Mouse (Mus musculus) MEL (cell line): ENCODE data around the gene Slc33a1. TPM values are rescaled to one million over a fixed set of nuclear protein-coding genes. Genes with fewer than 3 reads are reported as not detected.

Source experiments
- DNase-seq: peaks from one replicate; pipeline ENCODE4 v3.0.0; 2011; ENCODE audit warnings: low read depth, low spot score
- H3K27ac ChIP-seq: 2 replicates; pipeline ENCODE4 v1.5.1; 2012; ENCODE audit warnings: low read depth, mild to moderate bottlenecking, control low read depth, low read length, moderate library complexity; ENCODE audit not compliant: control insufficient read depth
- H3K27me3 ChIP-seq, 2 experiments: fragments of 150-350 bp in 1 of 2; sonication (generic) in 1 of 2; 2 replicates each; pipeline ENCODE4 v1.6.1; 2012; ENCODE audit warnings: low read length in 2 of 2, mild to moderate bottlenecking in 2 of 2, improper control_type of control experiment in 1 of 2, moderate library complexity in 1 of 2; ENCODE audit not compliant: insufficient read depth in 2 of 2, control insufficient read depth in 1 of 2
- H3K36me3 ChIP-seq, 2 experiments: 2 replicates each; pipeline ENCODE4 v1.6.1; 2012 to 2014; ENCODE audit warnings: low read length in 2 of 2, improper control_type of control experiment in 1 of 2, inconsistent platforms in 1 of 2, mild to moderate bottlenecking in 1 of 2; ENCODE audit not compliant: insufficient read depth in 2 of 2, control insufficient read depth in 1 of 2
- H3K4me1 ChIP-seq, 2 experiments: fragments of 150-350 bp in 1 of 2; sonication (generic) in 1 of 2; 2 replicates each; pipeline ENCODE4 v1.6.1; 2012; ENCODE audit warnings: low read length in 2 of 2, improper control_type of control experiment in 1 of 2, mild to moderate bottlenecking in 1 of 2; ENCODE audit not compliant: insufficient read depth in 2 of 2, control insufficient read depth in 1 of 2
- H3K4me3 ChIP-seq, 2 experiments: fragments of 150-350 bp in 1 of 2; sonication (generic) in 1 of 2; 2 replicates each; pipeline ENCODE4 v1.5.1; 2012; ENCODE audit warnings: low read depth in 2 of 2, low read length in 2 of 2, mild to moderate bottlenecking in 2 of 2, moderate library complexity in 2 of 2, control low read depth in 1 of 2, improper control_type of control experiment in 1 of 2; ENCODE audit not compliant: control insufficient read depth in 1 of 2, insufficient read depth in 1 of 2
- H3K79me2 ChIP-seq: 2 replicates; pipeline ENCODE4 v1.6.1; 2012; ENCODE audit warnings: mild to moderate bottlenecking, low read length, moderate library complexity; ENCODE audit not compliant: control insufficient read depth, poor library complexity, insufficient read depth
- H3K9ac ChIP-seq: 2 replicates; pipeline ENCODE4 v1.6.1; 2012; ENCODE audit warnings: low read depth, mild to moderate bottlenecking, control low read depth, low read length, moderate library complexity; ENCODE audit not compliant: control insufficient read depth, poor library complexity, severe bottlenecking
- H3K9me3 ChIP-seq: fragments of 150-350 bp; sonication (generic); replicated peaks from 2 replicates; pipeline ENCODE4 v1.6.1; 2012; ENCODE audit warnings: mild to moderate bottlenecking, low read length, improper control_type of control experiment, moderate library complexity; ENCODE audit not compliant: insufficient read depth
- BHLHE40 ChIP-seq: IDR thresholded peaks from 2 replicates; pipeline ENCODE4 v1.6.1; 2012; ENCODE audit warnings: low read depth, mild to moderate bottlenecking, inconsistent platforms, low read length, improper control_type of control experiment, borderline replicate concordance
- CHD1 ChIP-seq: IDR thresholded peaks from 2 replicates; pipeline ENCODE4 v1.6.1; 2012; ENCODE audit warnings: low read depth, mild to moderate bottlenecking, inconsistent platforms, low read length, improper control_type of control experiment
- CHD2 ChIP-seq: IDR thresholded peaks from 2 replicates; pipeline ENCODE4 v1.6.1; 2011; ENCODE audit warnings: low read length, improper control_type of control experiment
- CTCF ChIP-seq, 3 experiments: IDR thresholded peaks in 2 of 3; conservative IDR thresholded peaks in 1 of 3; 2 replicates each; pipeline ENCODE4 v1.5.1; 2011 to 2012; ENCODE audit warnings: low read length in 3 of 3, low read depth in 2 of 3, mild to moderate bottlenecking in 2 of 3, improper control_type of control experiment in 1 of 3, inconsistent platforms in 1 of 3, mixed read lengths in 1 of 3, moderate library complexity in 1 of 3; ENCODE audit not compliant: control insufficient read depth in 1 of 3, insufficient read depth in 1 of 3, poor library complexity in 1 of 3, severe bottlenecking in 1 of 3
- E2F4 ChIP-seq: IDR thresholded peaks from 2 replicates; pipeline ENCODE4 v1.6.1; 2011; ENCODE audit warnings: low read depth, low read length, improper control_type of control experiment, borderline replicate concordance
- ELF1 ChIP-seq: IDR thresholded peaks from 2 replicates; pipeline ENCODE4 v1.6.1; 2014; ENCODE audit warnings: low read depth, mild to moderate bottlenecking, inconsistent platforms, low read length, improper control_type of control experiment, moderate library complexity
- EP300 ChIP-seq, 2 experiments: IDR thresholded peaks; 2 replicates each; pipeline ENCODE4 v1.6.1; 2011; ENCODE audit warnings: improper control_type of control experiment in 2 of 2, low read length in 2 of 2, low read depth in 1 of 2, mild to moderate bottlenecking in 1 of 2
- ETS1 ChIP-seq: IDR thresholded peaks from 2 replicates; pipeline ENCODE4 v1.6.1; 2012; ENCODE audit warnings: low read depth, mild to moderate bottlenecking, inconsistent platforms, low read length, improper control_type of control experiment, moderate library complexity
- GABPA ChIP-seq: IDR thresholded peaks from 2 replicates; pipeline ENCODE4 v1.6.1; 2012; ENCODE audit warnings: low read depth, mild to moderate bottlenecking, inconsistent platforms, low read length, improper control_type of control experiment, moderate library complexity
- GATA1 ChIP-seq: IDR thresholded peaks from 2 replicates; pipeline ENCODE4 v1.6.1; 2011; ENCODE audit warnings: low read depth, low read length, improper control_type of control experiment
- HCFC1 ChIP-seq: IDR thresholded peaks from 2 replicates; pipeline ENCODE4 v1.6.1; 2012; ENCODE audit warnings: low read depth, mild to moderate bottlenecking, inconsistent platforms, low read length, improper control_type of control experiment, moderate library complexity
- JUND ChIP-seq: IDR thresholded peaks from 2 replicates; pipeline ENCODE4 v1.6.1; 2011; ENCODE audit warnings: low read depth, mild to moderate bottlenecking, improper control_type of control experiment, low read length
- KAT2A ChIP-seq: conservative IDR thresholded peaks from 2 replicates; pipeline ENCODE4 v1.6.1; 2012; ENCODE audit warnings: low read depth, low read length, improper control_type of control experiment, inconsistent platforms
- MAFK ChIP-seq: IDR thresholded peaks from 2 replicates; pipeline ENCODE4 v1.6.1; 2011; ENCODE audit warnings: low read depth, mild to moderate bottlenecking, low read length, improper control_type of control experiment, borderline replicate concordance
- MAZ ChIP-seq: IDR thresholded peaks from 2 replicates; pipeline ENCODE4 v1.6.1; 2012; ENCODE audit warnings: low read depth, mild to moderate bottlenecking, inconsistent platforms, low read length, improper control_type of control experiment
- MYB ChIP-seq: IDR thresholded peaks from 2 replicates; pipeline ENCODE4 v1.6.1; 2011; ENCODE audit warnings: mild to moderate bottlenecking, low read depth, low read length, improper control_type of control experiment
- MYC ChIP-seq: IDR thresholded peaks from 2 replicates; pipeline ENCODE4 v1.6.1; 2011; ENCODE audit warnings: low read depth, mild to moderate bottlenecking, low read length, improper control_type of control experiment, moderate library complexity
- NELFE ChIP-seq: IDR thresholded peaks from 2 replicates; pipeline ENCODE4 v1.6.1; 2011; ENCODE audit warnings: low read depth, low read length, improper control_type of control experiment
- NRF1 ChIP-seq: IDR thresholded peaks from 2 replicates; pipeline ENCODE4 v1.6.1; 2014; ENCODE audit warnings: low read depth, mild to moderate bottlenecking, inconsistent platforms, low read length, improper control_type of control experiment, moderate library complexity; ENCODE audit not compliant: poor library complexity, insufficient read depth, severe bottlenecking
- POLR2A ChIP-seq, 2 experiments: IDR thresholded peaks; 2 replicates each; pipeline ENCODE4 v1.6.1; 2011 to 2012; ENCODE audit warnings: low read length in 2 of 2, mild to moderate bottlenecking in 2 of 2, control low read depth in 1 of 2, improper control_type of control experiment in 1 of 2, low read depth in 1 of 2, moderate library complexity in 1 of 2; ENCODE audit not compliant: control insufficient read depth in 1 of 2, insufficient read depth in 1 of 2, poor library complexity in 1 of 2
- POLR2AphosphoS2 ChIP-seq: IDR thresholded peaks from 2 replicates; pipeline ENCODE4 v1.6.1; 2011; ENCODE audit warnings: low read length, improper control_type of control experiment
- POLR2AphosphoS5 ChIP-seq: IDR thresholded peaks from 2 replicates; pipeline ENCODE4 v1.6.1; 2012; ENCODE audit warnings: low read depth, borderline replicate concordance, mild to moderate bottlenecking, inconsistent platforms, low read length, moderate library complexity, mixed read lengths
- RAD21 ChIP-seq: IDR thresholded peaks from 2 replicates; pipeline ENCODE4 v1.6.1; 2011; ENCODE audit warnings: mild to moderate bottlenecking, low read depth, low read length, improper control_type of control experiment
- RCOR1 ChIP-seq: IDR thresholded peaks from 2 replicates; pipeline ENCODE4 v1.6.1; 2012; ENCODE audit warnings: low read depth, mild to moderate bottlenecking, inconsistent platforms, low read length, improper control_type of control experiment
- SIN3A ChIP-seq: IDR thresholded peaks from 2 replicates; pipeline ENCODE4 v1.6.1; 2012; ENCODE audit warnings: low read length, improper control_type of control experiment, inconsistent platforms
- SMC3 ChIP-seq: IDR thresholded peaks from 2 replicates; pipeline ENCODE4 v1.6.1; 2011; ENCODE audit warnings: low read depth, low read length, improper control_type of control experiment
- TAL1 ChIP-seq: IDR thresholded peaks from 2 replicates; pipeline ENCODE4 v1.6.1; 2012; ENCODE audit warnings: mild to moderate bottlenecking, inconsistent platforms, low read length, moderate library complexity, mixed read lengths
- TBP ChIP-seq: IDR thresholded peaks from 2 replicates; pipeline ENCODE4 v1.8.0; 2011; ENCODE audit warnings: low read depth, low read length, improper control_type of control experiment
- TCF12 ChIP-seq: IDR thresholded peaks from 2 replicates; pipeline ENCODE4 v1.6.1; 2014; ENCODE audit warnings: low read depth, mild to moderate bottlenecking, inconsistent platforms, low read length, improper control_type of control experiment, moderate library complexity
- UBTF ChIP-seq: IDR thresholded peaks from 2 replicates; pipeline ENCODE4 v1.6.1; 2012; ENCODE audit warnings: low read depth, mild to moderate bottlenecking, inconsistent platforms, low read length, improper control_type of control experiment, moderate library complexity, borderline replicate concordance; ENCODE audit not compliant: insufficient read depth
- USF1 ChIP-seq: IDR thresholded peaks from 2 replicates; pipeline ENCODE4 v1.6.1; 2014; ENCODE audit warnings: low read depth, mild to moderate bottlenecking, inconsistent platforms, low read length, improper control_type of control experiment, moderate library complexity
- ZC3H11A ChIP-seq: IDR thresholded peaks from 2 replicates; pipeline ENCODE4 v1.6.1; 2012; ENCODE audit warnings: low read depth, mild to moderate bottlenecking, inconsistent platforms, low read length, improper control_type of control experiment
- ZKSCAN1 ChIP-seq: IDR thresholded peaks from 2 replicates; pipeline ENCODE4 v1.6.1; 2012; ENCODE audit warnings: low read depth, mild to moderate bottlenecking, inconsistent platforms, low read length, improper control_type of control experiment, moderate library complexity
- ZMIZ1 ChIP-seq: IDR thresholded peaks from 2 replicates; pipeline ENCODE4 v1.6.1; 2012; ENCODE audit warnings: low read depth, mild to moderate bottlenecking, inconsistent platforms, low read length, improper control_type of control experiment, moderate library complexity
- polyA plus RNA-seq, 2 experiments: library from polyadenylated mRNA; stranded (reverse) in 1 of 2; unstranded in 1 of 2; fragments of >175 nt in 1 of 2; fragments of >200 nt in 1 of 2; gene quantifications; 2 replicates each; pipeline versions ENCODE4 v1.2.1 to v1.2.4; 2012; ENCODE audit warnings: low replicate concordance in 2 of 2, low read depth in 1 of 2; ENCODE audit not compliant: insufficient read length in 2 of 2, insufficient read depth in 1 of 2, missing spikeins in 1 of 2
- total RNA-seq: library from RNA; depleted of rRNA; stranded (reverse); fragments of 300-350 nt; gene quantifications from 2 replicates; pipeline ENCODE4 v1.2.3, GENCODE M21; 2012

The Slc33a1 gene
- total and polyA plus RNA-seq, 3 experiments, result 27.2 to 123 (median 31.3) TPM

DNA sequence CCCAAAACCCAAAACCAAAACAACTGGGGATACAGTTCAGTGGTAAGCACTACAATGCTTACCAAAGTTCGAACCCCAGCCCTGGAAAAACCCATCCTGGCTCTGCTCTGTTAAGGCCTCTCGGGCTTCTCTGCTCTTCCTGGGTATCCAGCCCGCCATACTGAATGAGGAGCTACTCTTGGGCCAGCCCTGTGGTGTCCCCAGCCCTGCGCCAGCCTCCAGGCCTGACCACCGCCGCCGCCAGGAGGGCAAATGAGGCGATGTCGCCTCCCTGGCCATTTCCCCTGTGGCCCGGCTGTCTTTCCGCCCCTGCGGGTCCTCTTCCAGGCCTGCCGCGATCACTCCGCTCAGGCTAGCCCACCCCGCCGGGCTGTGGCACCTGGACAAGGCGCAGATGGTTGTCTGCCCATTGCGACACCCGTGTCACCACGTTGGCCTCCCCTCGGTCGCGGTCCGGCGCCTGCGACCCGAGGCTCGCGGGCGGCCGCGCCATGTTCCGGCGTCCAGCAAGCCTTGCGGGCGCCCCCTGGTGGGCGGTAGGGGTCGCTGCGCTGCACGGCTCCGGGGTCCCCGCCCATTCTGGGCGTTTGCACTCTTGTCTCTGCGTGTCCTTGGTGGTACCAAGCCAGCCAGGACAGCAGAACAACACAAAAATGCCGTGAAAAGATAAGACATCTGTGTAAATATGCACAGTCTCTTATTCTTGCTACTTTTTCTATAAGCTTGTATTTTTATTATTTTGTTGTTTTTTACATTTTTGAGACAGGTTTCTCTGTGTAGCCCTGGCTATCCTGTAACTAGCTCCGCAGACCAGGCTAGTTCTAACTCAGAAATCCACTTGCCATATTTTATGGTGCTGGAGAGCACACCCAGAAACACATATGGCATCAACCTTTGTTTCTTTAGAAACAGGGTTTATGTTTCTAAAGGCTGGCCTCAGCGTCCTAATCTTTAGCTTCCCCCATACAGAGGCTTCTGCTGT, 35.4 kb downstream of the Slc33a1 start, which contains the start of gene E130311K13Rik:
Gene E130311K13Rik (minus strand): TSS at position 595 of the 982 bp plus-strand sequence.
- peak; percentile 89 for DNase-seq
- Histone ChIP-seq H3K27me3 (no peaks in the 10 kb centered on the region), H3K27ac (peak within 1 kb of the TSS; percentile 64), H3K9me3 (no peaks in the 10 kb centered on the region), H3K79me2 (peaks cover 1% of the 10 kb centered on the region; the same call in 1 of the 2 replicates), H3K36me3 (peaks cover 0 to 3% of the 10 kb centered on the region in 2 experiments; a peak in 1 of 4 replicates), H3K9ac (peak within 1 kb of the TSS; percentile 100), H3K4me3 (peak within 1 kb of the TSS; percentile 84 to 97), H3K4me1 (peaks cover 0 to 7% of the 10 kb centered on the region in 2 experiments; a peak in 2 of 4 replicates)
- TF ChIP-seq E2F4 (no peak), KAT2A (no peak), POLR2AphosphoS2 (peak; percentile 63; the same call in 1 of the 2 replicates), MAZ (peak; percentile 48; the same call in 1 of the 2 replicates), CHD2 (no peak), GABPA (no peak), JUND (no peak), SMC3 (peak; percentile 61), MAFK (no peak), EP300 (IDR thresholded peaks at IDR 0.05; ENCODE audit: low read depth in 1 of 2, low read length in 2 of 2) (no peak), ETS1 (0 out of 2 replicates have a peak, but pooled peaks have one; percentile 21), NRF1 (0 out of 2 replicates have a peak, but pooled peaks have one; percentile 31), NELFE (peak; percentile 80), TAL1 (no peak), CHD1 (no peak), ZMIZ1 (peak; percentile 56; the same call in 1 of the 2 replicates), USF1 (no peak), SIN3A (no peak), BHLHE40 (no peak), TBP (no peak), CTCF (IDR thresholded peaks at IDR 0.05 in 2 of 3, conservative IDR thresholded peaks at IDR 0.05 in 1 of 3; ENCODE audit: control insufficient read depth in 1 of 3, insufficient read depth in 1 of 3, low read depth in 2 of 3, low read length in 3 of 3, poor library complexity in 1 of 3, severe bottlenecking in 1 of 3) (peak; percentile 60 to 96 (median 85)), MYC (0 out of 2 replicates have a peak, but pooled peaks have one; percentile 35), HCFC1 (peak; percentile 56; the same call in 1 of the 2 replicates), ZKSCAN1 (no peak), POLR2A (IDR thresholded peaks at IDR 0.05; ENCODE audit: control insufficient read depth in 1 of 2, insufficient read depth in 1 of 2, low read depth in 1 of 2, low read length in 2 of 2, poor library complexity in 1 of 2) (peak; percentile 80 to 94), GATA1 (no peak), MYB (no peak), RAD21 (peak; percentile 30), TCF12 (peak; percentile 50; the same call in 1 of the 2 replicates), UBTF (no peak), ELF1 (0 out of 2 replicates have a peak, but pooled peaks have one; percentile 40), ZC3H11A (peak; percentile 30; the same call in 1 of the 2 replicates), RCOR1 (no peak), POLR2AphosphoS5 (no peak)
